Mouse (Mus musculus) liver, embryonic 14.5 days (tissue): ENCODE data around the gene Gcfc2. TPM values are rescaled to one million over a fixed set of nuclear protein-coding genes. Genes with fewer than 3 reads are reported as not detected.

Experiments
- ATAC-seq: fragments of 200-750 bp; cut with Nextera tagmentation; 2 replicates; pipeline ENCODE4 v1.8.0; 2017; ENCODE audit warnings: moderate number of reproducible peaks, mild to moderate bottlenecking, moderate library complexity; ENCODE audit not compliant: insufficient read depth
- DNase-seq, 3 experiments: peaks; one replicate each; pipeline ENCODE4 v3.0.0-alpha.2; 2012 to 2013; ENCODE audit warnings: low read depth in 3 of 3, low spot score in 3 of 3
- H3K27ac ChIP-seq: fragments of 300-500 bp; sonication (generic); 2 replicates; pipeline ENCODE4 v1.5.1; 2014; ENCODE audit warnings: moderate library complexity, mild to moderate bottlenecking, control low read depth, inconsistent platforms
- H3K27me3 ChIP-seq: fragments of 300-500 bp; sonication (generic); 2 replicates; pipeline ENCODE4 v1.6.1; 2014; ENCODE audit warnings: mild to moderate bottlenecking, low read length, moderate library complexity; ENCODE audit not compliant: control insufficient read depth, insufficient read depth
- H3K36me3 ChIP-seq: fragments of 300-500 bp; sonication (generic); replicated peaks from 2 replicates; pipeline ENCODE4 v1.6.1; 2014; ENCODE audit warnings: low read depth; ENCODE audit not compliant: control insufficient read depth, insufficient read depth
- H3K4me1 ChIP-seq, 2 experiments: fragments of 200-500 bp in 1 of 2; fragments of 300-500 bp in 1 of 2; sonication (generic) in 1 of 2; replicated peaks; 2 replicates each; pipeline ENCODE4 v1.6.1; 2012 to 2014; ENCODE audit warnings: antibody characterized with exemption in 1 of 2, inconsistent platforms in 1 of 2, low read length in 1 of 2; ENCODE audit not compliant: control insufficient read depth in 2 of 2, insufficient read depth in 2 of 2
- H3K4me2 ChIP-seq: fragments of 300-500 bp; sonication (generic); 2 replicates; pipeline ENCODE4 v1.6.1; 2014; ENCODE audit warnings: low read depth, mild to moderate bottlenecking, control low read depth, moderate library complexity
- H3K4me3 ChIP-seq, 2 experiments: fragments of 200-500 bp in 1 of 2; fragments of 300-500 bp in 1 of 2; sonication (generic) in 1 of 2; 2 replicates each; pipeline ENCODE4 v1.5.1; 2012 to 2014; ENCODE audit warnings: low read depth in 2 of 2, low read length in 2 of 2, mild to moderate bottlenecking in 2 of 2, control low read depth in 1 of 2, inconsistent platforms in 1 of 2, moderate library complexity in 1 of 2; ENCODE audit not compliant: insufficient read depth in 1 of 2
- H3K9ac ChIP-seq: fragments of 300-500 bp; sonication (generic); replicated peaks from 2 replicates; pipeline ENCODE4 v1.6.1; 2014; ENCODE audit warnings: mild to moderate bottlenecking, control low read depth, moderate library complexity
- H3K9me3 ChIP-seq: fragments of 300-500 bp; sonication (generic); 2 replicates; pipeline ENCODE4 v1.6.1; 2016; ENCODE audit warnings: low read length, mixed read lengths; ENCODE audit not compliant: control insufficient read depth
- CTCF ChIP-seq: IDR thresholded peaks from 2 replicates; pipeline ENCODE4 v1.5.1; 2016; ENCODE audit warnings: antibody characterized with exemption, low read depth, control low read depth
- EP300 ChIP-seq: IDR thresholded peaks from 2 replicates; pipeline ENCODE4 v1.6.1; 2016; ENCODE audit warnings: antibody characterized with exemption, low read depth
- WGBS: fragments of 180-500 bp; shearing (Covaris S2); extraction: QIAGEN DNeasy Blood & Tissue Kit; methylation state at CpG from one replicate; pipeline ENCODE4 v1.1.7; 2014; ENCODE audit not compliant: insufficient replicate concordance; 5-methylcytosine and 5-hydroxymethylcytosine counted together
- microRNA counts: library from miRNA; unstranded; fragments of <30 nt; microRNA quantifications from one replicate; lab custom pipeline; 2016
- microRNA-seq: library from miRNA; unstranded; fragments of <30 nt; microRNA quantifications from one replicate; pipeline ENCODE4, GENCODE M21; 2016
- polyA plus RNA-seq, 2 experiments: library from polyadenylated mRNA; depleted of rRNA in 1 of 2; stranded (reverse) in 1 of 2; unstranded in 1 of 2; fragments of >200 nt; fragmentation: Nextera tagmentation in 1 of 2; extraction: Ambion mirVana in 1 of 2; gene quantifications; 2 replicates each; pipeline versions ENCODE4 v1.2.1 to v1.2.3; 2012 to 2014

Gcfc2 gene
- polyA plus RNA-seq, 2 experiments, result 2.5 to 4.3 TPM

DNA sequence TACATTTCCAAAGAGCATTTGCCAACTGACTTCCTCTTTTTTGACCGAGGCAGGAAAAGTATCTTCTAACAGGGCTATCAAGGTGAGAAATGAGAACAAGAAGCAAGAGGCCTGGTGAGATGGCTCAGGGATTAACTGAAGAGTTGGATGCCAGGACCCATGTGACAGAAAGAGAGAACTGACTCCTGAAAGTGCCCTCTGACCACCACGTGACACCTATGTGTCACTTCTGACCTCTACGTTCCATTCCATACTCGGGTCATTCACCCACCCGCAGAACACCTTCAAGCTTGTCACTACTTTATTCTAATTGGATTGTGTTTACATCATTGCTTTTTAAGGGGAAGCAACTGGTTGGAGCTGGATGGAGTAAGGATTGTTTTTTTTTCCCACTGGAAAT lies 63.1 kb downstream of the Gcfc2 start:
- Histone ChIP-seq H3K36me3 (no peaks in the 10 kb centered on the region), H3K27me3 (no peaks in the 10 kb centered on the region), H3K4me1 (peaks cover 0 to 2% of the 10 kb centered on the region in 2 experiments; a peak in 1 of 4 replicates), H3K27ac (no peak overlapping the region), H3K9ac (no peak overlapping the region), H3K4me3 (no peak overlapping the region), H3K9me3 (no peaks in the 10 kb centered on the region), H3K4me2 (no peak overlapping the region)
- no peak for DNase-seq
- no peak for TF ChIP-seq CTCF
- TF ChIP-seq EP300, result no peak
- WGBS, result 21% methylated on average over 5 of the region's 5 CpGs
- no peak for ATAC-seq

GRCm38 (mm10) chr6:81987010-81987409 lies 63.5 kb downstream of the Gcfc2 start:
- TF ChIP-seq CTCF (peak; percentile 85), EP300 (no peak)
- Histone ChIP-seq H3K4me2 (no peak overlapping the region), H3K36me3 (no peaks in the 10 kb centered on the region), H3K4me3 (no peak overlapping the region), H3K27ac (no peak overlapping the region), H3K27me3 (no peaks in the 10 kb centered on the region), H3K4me1 (peaks cover 0 to 2% of the 10 kb centered on the region in 2 experiments; a peak in 1 of 4 replicates), H3K9ac (no peak overlapping the region), H3K9me3 (no peaks in the 10 kb centered on the region)
- WGBS, result 1% methylated on average over 9 of the region's 9 CpGs
- DNase-seq (peak in 1 of 3 experiments; percentile 36), ATAC-seq (no peak)

GRCm38 (mm10) chr6:81987580-81987979 lies 64.1 kb downstream of the Gcfc2 start:
- DNase-seq (no peak), ATAC-seq (no peak)
- TF ChIP-seq EP300 (no peak), CTCF (no peak)
- Histone ChIP-seq H3K27ac (no peak overlapping the region), H3K9ac (no peak overlapping the region), H3K36me3 (no peaks in the 10 kb centered on the region), H3K27me3 (no peaks in the 10 kb centered on the region), H3K9me3 (no peaks in the 10 kb centered on the region), H3K4me3 (no peak overlapping the region), H3K4me2 (no peak overlapping the region), H3K4me1 (peaks cover 0 to 2% of the 10 kb centered on the region in 2 experiments; a peak in 1 of 4 replicates)
- 47% methylated on average over 3 of the region's 3 CpGs for WGBS

DNA sequence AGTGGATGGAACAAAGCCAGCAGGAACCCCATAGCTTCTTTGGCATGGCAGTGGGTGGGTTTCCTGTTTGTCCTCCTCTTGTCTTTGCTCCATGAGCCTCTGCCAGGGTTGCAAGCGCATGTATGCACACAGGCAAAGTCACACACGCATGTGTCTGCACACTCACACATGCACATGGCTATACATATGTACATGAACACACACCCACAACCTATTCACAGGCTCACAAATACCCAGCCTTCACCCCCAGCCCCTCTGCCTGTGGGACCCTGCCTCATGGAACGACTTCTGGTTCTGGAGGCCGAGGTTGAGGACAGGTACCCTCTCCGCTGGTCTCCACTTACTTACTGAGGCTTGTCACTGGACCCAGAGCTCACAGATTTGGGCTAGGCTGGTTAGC lies 64.9 kb downstream of the Gcfc2 start:
- Histone ChIP-seq H3K9ac (no peak overlapping the region), H3K4me1 (peaks cover 0 to 2% of the 10 kb centered on the region in 2 experiments; a peak in 1 of 4 replicates), H3K27me3 (no peaks in the 10 kb centered on the region), H3K4me2 (no peak overlapping the region), H3K4me3 (no peak overlapping the region), H3K36me3 (no peaks in the 10 kb centered on the region), H3K27ac (no peak overlapping the region), H3K9me3 (no peaks in the 10 kb centered on the region)
- TF ChIP-seq EP300, result no peak
- no peak for TF ChIP-seq CTCF
- ATAC-seq, result no peak
- WGBS, result 69% methylated on average over 5 of the region's 5 CpGs
- DNase-seq, result no peak

- Histone ChIP-seq H3K27me3 (no peaks in the 10 kb centered on the region), H3K27ac (no peak overlapping the region), H3K9ac (no peak overlapping the region), H3K4me2 (no peak overlapping the region), H3K9me3 (no peaks in the 10 kb centered on the region), H3K4me1 (peaks cover 0 to 2% of the 10 kb centered on the region in 2 experiments; a peak in 1 of 4 replicates), H3K36me3 (no peaks in the 10 kb centered on the region), H3K4me3 (no peak overlapping the region)
- WGBS, result 49% methylated on average over 20 of the region's 20 CpGs
- DNase-seq (no peak), ATAC-seq (no peak)
- TF ChIP-seq CTCF (no peak), EP300 (no peak)
Measured at GRCm38 (mm10) chr6:81990049-81990810, 66.8 kb downstream of the Gcfc2 start.

MicroRNA genes within 50 kb of the gene (microRNA counts, 519-probe panel; counts per million panel counts)
- microRNA mmu-miR-468 (lab: Ali Mortazavi, UCI), result 69.9 counts per million

Small RNA genes within 50 kb of the gene (microRNA-seq; reads per million reads assigned to microRNA genes)
- gene Mir468 (not detected), gene Mir7232 (not detected)

Other genes starting within 250 kb of the Gcfc2 start
- 3.2 and 5.6 TPM in 2 replicates for gene Mrpl19, start 42.3 kb downstream of the Gcfc2 start, polyA plus RNA-seq (2012; rRNA removed)
- gene Mrpl19, start 42.3 kb downstream of the Gcfc2 start, polyA plus RNA-seq (2014; fragmentation: Nextera tagmentation; extraction: Ambion mirVana), result 18.8 and 19.4 TPM in 2 replicates
- 3.1 and 3.2 TPM in 2 replicates for gene Eva1a, start 117.4 kb downstream of the Gcfc2 start, polyA plus RNA-seq (2012; rRNA removed)
- 6.4 and 8.1 TPM in 2 replicates for gene Eva1a, start 117.4 kb downstream of the Gcfc2 start, polyA plus RNA-seq (2014; fragmentation: Nextera tagmentation; extraction: Ambion mirVana)